Mouse (Mus musculus) midbrain, embryonic 13.5 days (tissue): ENCODE measurements around the gene Ppp1r8. TPM values are rescaled to one million over a fixed set of nuclear protein-coding genes. Genes with fewer than 3 reads are reported as not detected.
"Not testable (repeated sequence)": the region's sequence is repeated elsewhere in the genome, so short reads cannot be mapped to it uniquely, and the experiment has no call there.

Source experiments
- ATAC-seq: fragments of 200-750 bp; cut with Nextera tagmentation; 2 replicates; pipeline ENCODE4 v1.8.0; 2017; ENCODE audit warnings: mild to moderate bottlenecking, moderate TSS enrichment, moderate library complexity
- H3K27ac ChIP-seq: fragments of 300-500 bp; sonication (generic); 2 replicates; pipeline ENCODE4 v1.5.1; 2015; ENCODE audit warnings: inconsistent platforms, mild to moderate bottlenecking, moderate library complexity
- H3K27me3 ChIP-seq: fragments of 300-500 bp; sonication (generic); 2 replicates; pipeline ENCODE4 v1.6.1; 2015; ENCODE audit warnings: mild to moderate bottlenecking, inconsistent platforms
- H3K36me3 ChIP-seq: fragments of 300-500 bp; sonication (generic); 2 replicates; pipeline ENCODE4 v1.6.1; 2015; ENCODE audit warnings: mild to moderate bottlenecking, inconsistent platforms
- H3K4me1 ChIP-seq: fragments of 300-500 bp; sonication (generic); replicated peaks from 2 replicates; pipeline ENCODE4 v1.6.1; 2015; ENCODE audit warnings: inconsistent platforms
- H3K4me2 ChIP-seq: fragments of 300-500 bp; sonication (generic); replicated peaks from 2 replicates; pipeline ENCODE4 v1.6.1; 2015; ENCODE audit warnings: moderate library complexity, mild to moderate bottlenecking, inconsistent platforms
- H3K4me3 ChIP-seq: fragments of 300-500 bp; sonication (generic); replicated peaks from 2 replicates; pipeline ENCODE4 v1.5.1; 2015; ENCODE audit warnings: mild to moderate bottlenecking, inconsistent platforms
- H3K9ac ChIP-seq: fragments of 300-500 bp; sonication (generic); replicated peaks from 2 replicates; pipeline ENCODE4 v1.6.1; 2015; ENCODE audit warnings: mild to moderate bottlenecking, inconsistent platforms
- H3K9me3 ChIP-seq: fragments of 300-500 bp; sonication (generic); 2 replicates; pipeline ENCODE4 v1.6.1; 2016; ENCODE audit warnings: mild to moderate bottlenecking, inconsistent platforms
- WGBS: fragments of 180-500 bp; shearing (Covaris S2); methylation state at CpG from one replicate; pipeline ENCODE4 v1.1.7; 2015; 5-methylcytosine and 5-hydroxymethylcytosine counted together
- polyA plus RNA-seq: library from polyadenylated mRNA; unstranded; fragments of >200 nt; fragmentation: Nextera tagmentation; extraction: Ambion mirVana; gene quantifications from 2 replicates; pipeline ENCODE4 v1.2.1, GENCODE M21; 2015

Gene Ppp1r8
- polyA plus RNA-seq, 1 experiment from 2014 or later: 60.4 TPM

GRCm38 (mm10) chr4:132794760-132795159, 48.2 kb downstream of the Ppp1r8 start:
- H3K9ac ChIP-seq: no peak overlapping the region
- peaks cover 23% of the 10 kb centered on the region for H3K27me3 ChIP-seq
- H3K9me3 ChIP-seq: no peaks in the 10 kb centered on the region
- H3K27ac ChIP-seq: no peak overlapping the region
- peaks cover 7% of the 10 kb centered on the region; the same call in 1 of the 2 replicates for H3K4me1 ChIP-seq
- no peak overlapping the region for H3K4me2 ChIP-seq
- no peaks in the 10 kb centered on the region for H3K36me3 ChIP-seq
- 84% methylated on average over 8 of the region's 8 CpGs for WGBS
- no peak for ATAC-seq
- H3K4me3 ChIP-seq: no peak overlapping the region

DNA sequence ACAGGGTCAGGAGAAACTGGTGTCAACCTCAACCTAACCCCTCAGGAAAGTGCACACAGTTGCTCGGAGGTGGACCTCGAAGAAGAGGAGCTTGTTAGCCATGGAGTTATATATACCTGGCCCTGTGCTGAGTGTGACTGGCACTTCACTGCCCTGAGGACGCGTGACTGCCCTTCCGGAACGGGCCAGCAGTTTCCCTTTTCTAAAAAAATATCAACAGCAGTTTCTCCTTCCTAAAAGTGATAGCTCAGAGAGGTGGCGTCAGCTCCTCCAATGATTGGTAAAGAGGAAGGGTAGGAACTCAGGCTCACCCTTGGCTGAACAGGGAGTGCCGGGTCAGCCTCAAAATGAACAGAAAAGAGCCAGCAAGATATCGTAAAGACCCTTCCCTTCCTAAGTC, 48.9 kb downstream of the Ppp1r8 start:
- no peaks in the 10 kb centered on the region for H3K9me3 ChIP-seq
- H3K4me3 ChIP-seq: no peak overlapping the region
- whole genome bisulfite sequencing: 85% methylated on average over 9 of the region's 9 CpGs
- H3K9ac ChIP-seq: no peak overlapping the region
- no peaks in the 10 kb centered on the region for H3K36me3 ChIP-seq
- H3K4me2 ChIP-seq: no peak overlapping the region
- H3K4me1 ChIP-seq: peaks cover 7% of the 10 kb centered on the region; the same call in 1 of the 2 replicates
- ATAC-seq: no peak
- peaks cover 23% of the 10 kb centered on the region for H3K27me3 ChIP-seq
- no peak overlapping the region for H3K27ac ChIP-seq

- not testable (repeated sequence) for H3K9ac ChIP-seq, H3K27ac ChIP-seq, ATAC-seq, H3K4me1 ChIP-seq, H3K4me3 ChIP-seq, H3K9me3 ChIP-seq, H3K4me2 ChIP-seq, H3K36me3 ChIP-seq
- peaks cover 23% of the 10 kb centered on the region for H3K27me3 ChIP-seq
- WGBS: 92% methylated on average over 8 of the region's 9 CpGs
Observed at GRCm38 (mm10) chr4:132793322-132794004, 49.5 kb downstream of the Ppp1r8 start.

DNA sequence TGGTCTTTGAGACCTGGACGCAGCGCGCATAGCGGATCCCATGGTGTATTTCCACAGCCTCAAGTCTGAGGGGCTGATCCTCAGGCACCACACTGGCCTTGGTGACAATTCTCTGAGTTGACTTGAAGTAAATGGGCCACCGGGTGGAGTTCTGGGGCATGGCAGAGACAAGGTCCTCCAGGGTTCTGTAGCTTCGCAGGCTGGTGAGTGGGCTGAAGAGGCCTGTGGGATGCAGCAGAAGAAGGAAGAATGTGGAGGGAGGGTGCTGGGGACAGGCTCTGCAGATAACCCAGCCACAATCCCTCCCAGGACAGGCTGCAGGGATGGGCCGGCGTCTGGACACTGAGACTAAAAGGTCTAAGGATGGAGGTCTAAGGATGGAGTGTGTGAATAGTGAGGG, 53.2 kb downstream of the Ppp1r8 start:
- H3K4me1 ChIP-seq: no peaks in the 10 kb centered on the region
- 87% methylated on average over 8 of the region's 8 CpGs for WGBS
- no peak overlapping the region for H3K4me2 ChIP-seq
- H3K27ac ChIP-seq: no peak overlapping the region
- no peaks in the 10 kb centered on the region for H3K9me3 ChIP-seq
- H3K9ac ChIP-seq: no peak overlapping the region
- peaks cover 5% of the 10 kb centered on the region for H3K27me3 ChIP-seq
- H3K4me3 ChIP-seq: no peak overlapping the region
- H3K36me3 ChIP-seq: no peaks in the 10 kb centered on the region
- ATAC-seq: no peak

- WGBS: 90% methylated on average over 13 of the region's 13 CpGs
Observed at GRCm38 (mm10) chr4:132785228-132785627, 57.7 kb downstream of the Ppp1r8 start.

DNA sequence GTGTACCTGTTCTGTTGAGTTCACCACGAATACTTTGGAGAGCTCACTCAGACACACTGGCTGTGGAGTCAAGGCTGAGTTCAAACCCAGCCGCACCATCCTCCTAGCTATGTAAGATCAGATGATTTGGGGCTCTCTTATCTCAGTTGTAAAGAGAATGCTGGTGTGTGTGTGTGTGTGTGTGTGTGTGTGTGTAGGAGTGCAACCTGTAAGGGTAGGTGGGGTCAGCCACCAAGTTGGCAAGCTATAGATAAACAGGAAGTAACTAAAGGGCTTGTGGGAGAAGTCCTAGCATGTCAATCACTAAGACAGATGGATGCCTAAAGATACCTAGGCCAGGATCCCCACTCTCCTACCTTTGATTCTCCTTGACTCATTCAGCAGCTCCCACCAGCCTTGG, 59.2 kb downstream of the Ppp1r8 start:
- no peak overlapping the region for H3K4me3 ChIP-seq
- no peaks in the 10 kb centered on the region for H3K27me3 ChIP-seq
- no peaks in the 10 kb centered on the region for H3K4me1 ChIP-seq
- no peak for ATAC-seq
- H3K4me2 ChIP-seq: no peak overlapping the region
- 94% methylated on average over 2 of the region's 2 CpGs for WGBS
- no peak overlapping the region for H3K27ac ChIP-seq
- H3K36me3 ChIP-seq: peaks cover 9% of the 10 kb centered on the region
- no peaks in the 10 kb centered on the region for H3K9me3 ChIP-seq
- H3K9ac ChIP-seq: no peak overlapping the region

More at GRCm38 (mm10) chr4:132785228-132785627, 57.7 kb downstream of the Ppp1r8 start:
- Histone ChIP-seq H3K27me3 (no peaks in the 10 kb centered on the region), H3K9me3 (no peaks in the 10 kb centered on the region), H3K27ac (no peak overlapping the region), H3K9ac (no peak overlapping the region), H3K36me3 (no peaks in the 10 kb centered on the region), H3K4me3 (no peak overlapping the region), H3K4me2 (no peak overlapping the region), H3K4me1 (no peaks in the 10 kb centered on the region)
- no peak for ATAC-seq

DNA sequence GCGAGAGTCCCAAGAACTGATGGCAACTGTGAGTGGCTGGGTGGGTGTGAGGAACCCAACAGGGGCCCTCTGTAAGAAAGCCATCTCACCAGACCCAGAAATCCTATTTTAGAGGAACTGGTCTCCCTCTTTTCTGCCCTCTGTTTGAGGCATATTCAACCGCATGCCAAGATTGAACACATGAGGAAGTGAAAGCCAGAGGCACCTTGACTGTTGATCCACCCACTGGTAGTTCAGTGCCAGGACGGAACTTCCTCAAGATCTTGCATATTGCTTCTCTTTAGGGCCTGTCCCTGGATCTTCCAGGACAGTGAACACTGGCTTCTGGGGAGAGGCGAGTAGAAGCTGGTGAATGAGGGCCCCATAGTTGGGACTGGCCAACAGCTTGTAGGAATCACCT, 62.7 kb downstream of the Ppp1r8 start:
- ATAC-seq: no peak
- no peak overlapping the region for H3K27ac ChIP-seq
- H3K4me1 ChIP-seq: no peaks in the 10 kb centered on the region
- no peaks in the 10 kb centered on the region for H3K27me3 ChIP-seq
- no peaks in the 10 kb centered on the region for H3K9me3 ChIP-seq
- H3K36me3 ChIP-seq: peaks cover 44% of the 10 kb centered on the region
- no peak overlapping the region for H3K4me2 ChIP-seq
- H3K9ac ChIP-seq: no peak overlapping the region
- 94% methylated on average over 4 of the region's 4 CpGs for WGBS
- H3K4me3 ChIP-seq: no peak overlapping the region

- 93% methylated on average over 6 of the region's 6 CpGs for WGBS
- no peak overlapping the region for H3K9ac ChIP-seq
- H3K4me2 ChIP-seq: no peak overlapping the region
- H3K36me3 ChIP-seq: peaks cover 60% of the 10 kb centered on the region
- H3K27me3 ChIP-seq: no peaks in the 10 kb centered on the region
- no peaks in the 10 kb centered on the region for H3K9me3 ChIP-seq
- no peak overlapping the region for H3K27ac ChIP-seq
- no peak for ATAC-seq
- H3K4me1 ChIP-seq: no peaks in the 10 kb centered on the region
- H3K4me3 ChIP-seq: no peak overlapping the region
Observed at GRCm38 (mm10) chr4:132778562-132779201, 64.3 kb downstream of the Ppp1r8 start.

Other genes with a start within 250 kb of the Ppp1r8 start
- gene Eya3, start 204.2 kb downstream of the Ppp1r8 start, polyA plus RNA-seq: 18.1 and 19.9 TPM in 2 replicates
- gene Xkr8, start 110.6 kb downstream of the Ppp1r8 start, polyA plus RNA-seq: 4.4 and 5.6 TPM in 2 replicates
- 0.61 and 0.82 TPM in 2 replicates for gene Smpdl3b, start 85.9 kb downstream of the Ppp1r8 start, polyA plus RNA-seq
- 58.2 and 58.6 TPM in 2 replicates for gene Rpa2, start 74.8 kb downstream of the Ppp1r8 start, polyA plus RNA-seq
- 0.46 and 0.67 TPM in 2 replicates for gene Themis2, start 46.8 kb downstream of the Ppp1r8 start, polyA plus RNA-seq
- 133 and 144 TPM in 2 replicates for gene Stx12, start 41.3 kb upstream of the Ppp1r8 start, polyA plus RNA-seq
- 39.1 and 45.1 TPM in 2 replicates for gene Fam76a, start 79.4 kb upstream of the Ppp1r8 start, polyA plus RNA-seq
- gene Fgr, start 130.9 kb upstream of the Ppp1r8 start, polyA plus RNA-seq: 0.12 TPM in 1 of 2 replicates, not detected in the other
- gene Ahdc1, start 168.1 kb upstream of the Ppp1r8 start, polyA plus RNA-seq: 10.4 and 12.6 TPM in 2 replicates